Mouse (Mus musculus) myocyte (in vitro differentiated cells): Measurements from ENCODE around the gene Gsc.

Experiments
- CEBPB ChIP-seq: IDR thresholded peaks from 2 replicates; pipeline ENCODE4 v1.6.1; 2011; ENCODE audit warnings: mild to moderate bottlenecking, moderate library complexity; ENCODE audit not compliant: poor library complexity, insufficient read depth, severe bottlenecking
- E2F4 ChIP-seq: IDR thresholded peaks from one replicate; pipeline ENCODE4 v1.6.1; 2011; ENCODE audit warnings: mild to moderate bottlenecking, control low read depth, moderate library complexity; ENCODE audit not compliant: insufficient read depth
- MAX ChIP-seq: IDR thresholded peaks from one replicate; pipeline ENCODE4 v1.6.1; 2011; ENCODE audit warnings: low read depth, mild to moderate bottlenecking, control low read depth
- MYOG ChIP-seq, 3 experiments: IDR thresholded peaks; one replicate each; pipeline ENCODE4 v1.6.1; 2011; ENCODE audit warnings: control low read depth in 2 of 3, low read depth in 2 of 3, mild to moderate bottlenecking in 2 of 3; ENCODE audit not compliant: insufficient read length in 2 of 3, control insufficient read depth in 1 of 3, insufficient read depth in 1 of 3
- POLR2A ChIP-seq: IDR thresholded peaks from one replicate; pipeline ENCODE4 v1.6.1; 2011; ENCODE audit warnings: low read depth, mild to moderate bottlenecking, control low read depth, moderate library complexity; ENCODE audit not compliant: insufficient read length
- TCF12 ChIP-seq: IDR thresholded peaks from one replicate; pipeline ENCODE4 v1.6.1; 2011; ENCODE audit warnings: mild to moderate bottlenecking, control low read depth; ENCODE audit not compliant: poor library complexity, insufficient read depth, severe bottlenecking
- USF1 ChIP-seq: IDR thresholded peaks from one replicate; pipeline ENCODE4 v1.6.1; 2011; ENCODE audit warnings: low read depth, mild to moderate bottlenecking, control low read depth, moderate library complexity

DNA sequence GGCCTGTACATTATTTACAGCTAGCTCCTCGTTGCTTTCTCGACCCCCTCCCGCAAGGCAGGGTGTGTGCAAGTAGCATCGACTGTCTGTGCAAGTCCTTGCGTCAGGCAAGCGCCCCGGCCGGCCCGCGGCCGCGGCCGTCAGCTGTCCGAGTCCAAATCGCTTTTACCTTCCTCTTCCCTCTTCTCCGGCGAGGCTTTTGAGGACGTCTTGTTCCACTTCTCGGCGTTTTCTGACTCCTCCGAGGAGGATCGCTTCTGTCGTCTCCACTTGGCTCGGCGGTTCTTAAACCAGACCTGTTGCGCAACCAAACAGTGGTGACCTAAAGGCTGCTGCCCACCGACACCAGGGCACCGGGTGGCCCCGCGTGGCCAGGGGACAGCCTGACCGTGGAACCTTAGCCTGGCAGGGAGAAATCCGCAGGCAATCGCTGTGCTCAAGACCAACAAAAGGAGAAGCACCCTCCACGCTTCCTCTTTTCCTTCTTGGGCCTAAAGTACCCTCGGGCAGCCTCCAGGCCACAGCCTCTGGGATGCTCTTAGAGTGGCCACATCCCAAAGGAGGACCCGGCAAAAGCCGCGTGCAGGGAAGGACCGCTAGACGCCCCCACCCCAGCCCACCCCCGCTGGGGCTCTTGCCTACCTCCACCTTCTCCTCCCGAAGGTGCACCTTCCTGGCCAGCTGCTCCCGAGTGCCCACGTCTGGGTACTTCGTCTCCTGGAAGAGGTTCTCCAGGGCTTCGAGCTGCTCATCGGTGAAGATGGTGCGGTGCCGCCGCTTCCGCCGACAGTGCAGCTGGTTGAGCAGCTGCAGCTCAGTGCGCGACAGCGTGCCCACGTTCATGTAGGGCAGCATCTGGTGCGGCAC, 1.5 kb downstream of the Gsc start:
- no peak for TF ChIP-seq POLR2A
- TF ChIP-seq CEBPB, result no peak
- TF ChIP-seq TCF12, result no peak
- TF ChIP-seq MAX, result no peak
- no peak for TF ChIP-seq MYOG (IDR thresholded peaks at IDR 0.05; ENCODE audit: control insufficient read depth in 1 of 3, insufficient read depth in 1 of 3, insufficient read length in 2 of 3, low read depth in 2 of 3)
- no peak for TF ChIP-seq USF1
- no peak for TF ChIP-seq E2F4
